Mouse (Mus musculus) stomach, postnatal 0 days (tissue): ENCODE data around the gene Prkcb.

Experiments
- CTCF ChIP-seq: IDR thresholded peaks from 2 replicates; pipeline ENCODE4 v1.5.1; 2016; ENCODE audit warnings: antibody characterized with exemption, low read depth, mild to moderate bottlenecking, moderate library complexity
- EP300 ChIP-seq: optimal IDR thresholded peaks from 2 replicates; pipeline ENCODE3; 2016; ENCODE audit warnings: antibody characterized with exemption

DNA sequence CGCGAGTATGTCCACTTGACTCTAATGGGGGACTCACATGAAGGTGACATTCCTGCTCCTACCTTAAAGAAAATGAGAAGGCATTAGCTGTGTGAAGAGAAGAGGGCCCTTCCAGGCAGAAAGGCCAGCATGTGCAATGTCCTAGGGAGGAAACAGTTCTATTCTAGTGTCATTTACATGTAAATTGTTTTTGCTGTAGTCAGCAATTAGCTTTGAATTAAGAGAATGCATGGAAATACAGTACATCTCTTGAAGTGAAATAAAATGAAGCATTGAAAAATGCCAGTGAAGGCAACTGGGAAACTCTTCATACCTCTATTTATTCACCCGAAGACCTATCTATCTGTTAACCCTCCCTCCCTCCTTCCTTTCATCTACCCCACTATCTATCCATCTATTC is 48.8 kb downstream of the Prkcb start:
- no peak for TF ChIP-seq CTCF
- TF ChIP-seq EP300: no peak
